Mouse (Mus musculus): ENCODE measurements at regions not wholly inside any gene's neighbourhood (a gene's known extent, or its start where the extent isn't known, plus 50 kb on each side); places are given as distances from the start of the nearest gene placed in this dataset.

- no peak overlapping the region for H3K4me3 ChIP-seq (replicated peaks)
- whole genome bisulfite sequencing (ENCODE audit: insufficient replicate concordance), result 66% methylated on average over 12 of the region's 12 CpGs
- ATAC-seq (ENCODE audit: low read depth) (no peak), DNase-seq (no peak)
- H3K9ac ChIP-seq, result no peak overlapping the region
- H3K27ac ChIP-seq, result no peak overlapping the region
- H3K27me3 ChIP-seq, result no peaks in the 10 kb centered on the region
- peaks cover 12% of the 10 kb centered on the region for H3K4me1 ChIP-seq (replicated peaks)
- H3K4me2 ChIP-seq, result no peak overlapping the region
- H3K36me3 ChIP-seq, result no peaks in the 10 kb centered on the region
- H3K9me3 ChIP-seq (replicated peaks), result no peaks in the 10 kb centered on the region; the same call in 1 of the 2 replicates
These were observed 130.6 kb upstream of the 4930535I16Rik start for GRCm38 (mm10) chr4:124048348-124048831.

DNA sequence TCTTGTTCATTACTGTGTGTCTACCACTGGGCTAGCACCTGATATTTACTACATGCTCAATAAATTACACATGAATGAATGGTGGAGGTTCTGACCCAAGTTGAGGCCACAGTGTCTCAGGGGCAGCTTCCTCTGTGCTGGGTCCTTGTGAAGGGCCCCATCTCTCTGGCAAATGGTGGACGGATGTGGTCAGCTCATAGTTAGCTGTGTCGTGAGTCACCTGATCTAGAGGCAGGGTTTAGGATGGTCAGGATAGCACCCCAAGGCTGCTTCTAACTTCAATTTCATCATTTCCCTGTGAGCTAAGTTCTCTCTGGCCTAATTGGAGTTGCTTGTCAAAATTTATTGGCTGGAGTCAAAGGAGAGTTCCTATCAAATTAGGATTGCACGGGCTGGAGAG is 130.1 kb upstream of the 4930535I16Rik start:
- H3K27me3 ChIP-seq, result no peaks in the 10 kb centered on the region
- H3K4me1 ChIP-seq (replicated peaks), result peaks cover 8% of the 10 kb centered on the region
- no peaks in the 10 kb centered on the region; the same call in 1 of the 2 replicates for H3K9me3 ChIP-seq (replicated peaks)
- no peak overlapping the region for H3K9ac ChIP-seq
- no peaks in the 10 kb centered on the region for H3K36me3 ChIP-seq
- DNase-seq (no peak), ATAC-seq (ENCODE audit: low read depth) (no peak)
- no peak overlapping the region for H3K4me3 ChIP-seq (replicated peaks)
- no peak overlapping the region for H3K4me2 ChIP-seq
- 58% methylated on average over 3 of the region's 3 CpGs for WGBS (ENCODE audit: insufficient replicate concordance)
- no peak overlapping the region for H3K27ac ChIP-seq

DNA sequence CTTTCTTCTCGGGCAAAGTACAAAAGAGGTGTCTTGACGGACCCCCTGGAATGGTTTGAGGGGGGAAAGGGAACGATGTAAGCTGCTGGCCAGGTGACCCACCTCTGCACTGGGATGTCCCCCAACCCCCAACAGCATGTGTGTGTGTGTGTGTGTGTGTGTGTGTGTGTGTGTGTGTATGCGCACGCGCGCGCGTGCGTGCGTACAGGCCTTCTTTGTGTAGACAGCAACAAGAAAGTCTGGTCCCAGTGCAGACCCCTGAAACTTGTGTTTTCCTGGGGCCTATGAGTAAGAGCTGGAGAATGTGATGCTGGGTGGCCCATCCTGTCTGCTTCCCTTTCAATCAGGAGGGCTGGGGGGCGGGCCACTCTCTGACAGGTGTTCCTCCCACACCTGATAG is 118.7 kb upstream of the 4930535I16Rik start:
- WGBS (ENCODE audit: insufficient replicate concordance), result 58% methylated on average over 12 of the region's 12 CpGs
- ATAC-seq (ENCODE audit: low read depth) (no peak), DNase-seq (no peak)
- Histone ChIP-seq H3K9me3 (replicated peaks) (no peaks in the 10 kb centered on the region), H3K4me2 (no peak overlapping the region), H3K9ac (no peak overlapping the region), H3K36me3 (no peaks in the 10 kb centered on the region), H3K27ac (no peak overlapping the region), H3K4me3 (replicated peaks) (no peak overlapping the region), H3K4me1 (replicated peaks) (no peaks in the 10 kb centered on the region), H3K27me3 (peaks cover 19% of the 10 kb centered on the region; the same call in 1 of the 2 replicates)

- H3K36me3 ChIP-seq, result no peaks in the 10 kb centered on the region
- H3K9ac ChIP-seq, result no peak overlapping the region
- ATAC-seq (ENCODE audit: low read depth) (no peak), DNase-seq (no peak)
- H3K27ac ChIP-seq, result no peak overlapping the region
- 30% methylated on average over 10 of the region's 10 CpGs for WGBS (ENCODE audit: insufficient replicate concordance)
- no peak overlapping the region for H3K4me2 ChIP-seq
- no peak overlapping the region for H3K4me3 ChIP-seq (replicated peaks)
- no peaks in the 10 kb centered on the region for H3K9me3 ChIP-seq (replicated peaks)
- H3K4me1 ChIP-seq (replicated peaks), result no peaks in the 10 kb centered on the region
- peaks cover 19% of the 10 kb centered on the region; the same call in 1 of the 2 replicates for H3K27me3 ChIP-seq
These were observed 117.8 kb upstream of the 4930535I16Rik start for GRCm38 (mm10) chr4:124035657-124036061.

- no peak for DNase-seq
- WGBS (ENCODE audit: insufficient replicate concordance), result 37% methylated on average over 7 of the region's 7 CpGs
These were observed 117.4 kb upstream of the 4930535I16Rik start for GRCm38 (mm10) chr4:124035192-124035591.

GRCm38 (mm10) chr4:124028061-124028460 is 110.2 kb upstream of the 4930535I16Rik start:
- 78% methylated on average over 12 of the region's 12 CpGs for WGBS (ENCODE audit: insufficient replicate concordance)

More at GRCm38 (mm10) chr4:124035192-124035591, 117.4 kb upstream of the 4930535I16Rik start:
- Histone ChIP-seq H3K9me3 (replicated peaks) (no peaks in the 10 kb centered on the region), H3K27ac (no peak overlapping the region), H3K9ac (no peak overlapping the region), H3K4me2 (no peak overlapping the region), H3K4me3 (replicated peaks) (no peak overlapping the region), H3K27me3 (peaks cover 19% of the 10 kb centered on the region; the same call in 1 of the 2 replicates), H3K4me1 (replicated peaks) (no peaks in the 10 kb centered on the region), H3K36me3 (no peaks in the 10 kb centered on the region)
- no peak for ATAC-seq (ENCODE audit: low read depth)

DNA sequence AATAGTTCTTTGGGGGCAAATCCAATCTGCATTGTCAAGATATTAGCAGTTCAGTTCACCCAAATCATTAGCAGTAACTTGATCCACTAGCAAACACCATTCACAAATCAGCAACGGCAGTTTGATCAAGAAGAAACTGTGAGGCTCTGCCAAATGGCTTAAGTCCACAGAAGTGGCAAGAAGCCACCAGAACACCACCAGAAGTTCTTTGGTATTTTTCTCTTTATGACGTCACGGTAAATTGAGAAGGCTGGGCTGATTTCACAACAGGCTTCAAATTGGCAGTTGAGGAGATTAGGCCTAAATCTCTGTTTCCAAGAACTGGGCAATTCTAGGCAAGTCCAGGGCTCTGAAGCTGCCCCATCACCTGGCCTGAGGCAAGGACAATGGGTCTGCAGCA is 98.6 kb upstream of the 4930535I16Rik start:
- H3K4me1 ChIP-seq (replicated peaks), result no peaks in the 10 kb centered on the region
- H3K36me3 ChIP-seq, result no peaks in the 10 kb centered on the region
- 63% methylated on average over 3 of the region's 3 CpGs for WGBS (ENCODE audit: insufficient replicate concordance)
- no peaks in the 10 kb centered on the region for H3K27me3 ChIP-seq
- H3K27ac ChIP-seq, result no peak overlapping the region
- no peaks in the 10 kb centered on the region for H3K9me3 ChIP-seq (replicated peaks)
- H3K4me3 ChIP-seq (replicated peaks), result no peak overlapping the region
- ATAC-seq (ENCODE audit: low read depth) (no peak), DNase-seq (no peak)
- no peak overlapping the region for H3K9ac ChIP-seq
- H3K4me2 ChIP-seq, result no peak overlapping the region

More at GRCm38 (mm10) chr4:124028061-124028460, 110.2 kb upstream of the 4930535I16Rik start:
- Histone ChIP-seq H3K9ac (no peak overlapping the region), H3K36me3 (no peaks in the 10 kb centered on the region), H3K9me3 (replicated peaks) (no peaks in the 10 kb centered on the region), H3K4me2 (no peak overlapping the region), H3K4me1 (replicated peaks) (no peaks in the 10 kb centered on the region), H3K27ac (no peak overlapping the region), H3K4me3 (replicated peaks) (no peak overlapping the region), H3K27me3 (no peaks in the 10 kb centered on the region)
- no peak for DNase-seq
- ATAC-seq (ENCODE audit: low read depth), result no peak

GRCm38 (mm10) chr4:124015323-124015722 is 97.5 kb upstream of the 4930535I16Rik start:
- no peak overlapping the region for H3K4me2 ChIP-seq
- H3K36me3 ChIP-seq, result no peaks in the 10 kb centered on the region
- H3K4me3 ChIP-seq (replicated peaks), result no peak overlapping the region
- 50% methylated on average over 6 of the region's 6 CpGs for whole genome bisulfite sequencing (ENCODE audit: insufficient replicate concordance)
- no peak overlapping the region for H3K27ac ChIP-seq
- no peaks in the 10 kb centered on the region for H3K9me3 ChIP-seq (replicated peaks)
- no peak for ATAC-seq (ENCODE audit: low read depth)
- H3K27me3 ChIP-seq, result no peaks in the 10 kb centered on the region
- no peaks in the 10 kb centered on the region for H3K4me1 ChIP-seq (replicated peaks)
- no peak overlapping the region for H3K9ac ChIP-seq
- no peak for DNase-seq

- no peaks in the 10 kb centered on the region for H3K9me3 ChIP-seq (replicated peaks)
- 53% methylated on average over 6 of the region's 6 CpGs for WGBS (ENCODE audit: insufficient replicate concordance)
- no peak overlapping the region for H3K4me2 ChIP-seq
- H3K4me3 ChIP-seq (replicated peaks), result no peak overlapping the region
- H3K27ac ChIP-seq, result no peak overlapping the region
- no peak for ATAC-seq (ENCODE audit: low read depth)
- no peak overlapping the region for H3K9ac ChIP-seq
- no peaks in the 10 kb centered on the region for H3K36me3 ChIP-seq
- no peak for DNase-seq
- no peaks in the 10 kb centered on the region for H3K4me1 ChIP-seq (replicated peaks)
- no peaks in the 10 kb centered on the region for H3K27me3 ChIP-seq
These were observed 94.6 kb upstream of the 4930535I16Rik start for GRCm38 (mm10) chr4:124012406-124012805.

GRCm38 (mm10) chr4:124008725-124009124 is 90.9 kb upstream of the 4930535I16Rik start:
- Histone ChIP-seq H3K9me3 (replicated peaks) (no peaks in the 10 kb centered on the region), H3K4me2 (no peak overlapping the region), H3K9ac (no peak overlapping the region), H3K4me3 (replicated peaks) (no peak overlapping the region), H3K27me3 (no peaks in the 10 kb centered on the region), H3K27ac (no peak overlapping the region), H3K36me3 (no peaks in the 10 kb centered on the region), H3K4me1 (replicated peaks) (no peaks in the 10 kb centered on the region)
- DNase-seq (no peak), ATAC-seq (ENCODE audit: low read depth) (no peak)
- 69% methylated on average over 1 of the region's 1 CpGs for WGBS (ENCODE audit: insufficient replicate concordance)

- Histone ChIP-seq H3K4me1 (replicated peaks) (no peaks in the 10 kb centered on the region), H3K27ac (no peak overlapping the region), H3K4me2 (no peak overlapping the region), H3K36me3 (no peaks in the 10 kb centered on the region), H3K27me3 (no peaks in the 10 kb centered on the region), H3K9me3 (replicated peaks) (0 out of 2 replicates have a peak, but pooled peaks cover 5% of the 10 kb centered on the region), H3K4me3 (replicated peaks) (no peak overlapping the region), H3K9ac (no peak overlapping the region)
- ATAC-seq (ENCODE audit: low read depth) (no peak), DNase-seq (no peak)
- 66% methylated on average over 17 of the region's 17 CpGs for WGBS (ENCODE audit: insufficient replicate concordance)
These were observed 87.9 kb upstream of the 4930535I16Rik start for GRCm38 (mm10) chr4:124005626-124006315.

GRCm38 (mm10) chr4:124002760-124003159 is 84.9 kb upstream of the 4930535I16Rik start:
- DNase-seq (no peak), ATAC-seq (ENCODE audit: low read depth) (no peak)
- H3K27ac ChIP-seq, result no peak overlapping the region
- no peak overlapping the region for H3K4me3 ChIP-seq (replicated peaks)
- no peaks in the 10 kb centered on the region for H3K36me3 ChIP-seq
- H3K27me3 ChIP-seq, result no peaks in the 10 kb centered on the region
- 40% methylated on average over 6 of the region's 6 CpGs for WGBS (ENCODE audit: insufficient replicate concordance)
- no peaks in the 10 kb centered on the region for H3K4me1 ChIP-seq (replicated peaks)
- no peak overlapping the region for H3K9ac ChIP-seq
- H3K9me3 ChIP-seq (replicated peaks), result 0 out of 2 replicates have a peak, but pooled peaks cover 5% of the 10 kb centered on the region
- no peak overlapping the region for H3K4me2 ChIP-seq

All from liver, embryonic 13.5 days (tissue).